Mouse (Mus musculus) layer of hippocampus, adult 9-11 months (tissue): Measurements from ENCODE around the gene Zfhx3.

ENCODE experiments used
- DNase-seq: peaks from one replicate; pipeline ENCODE4 v3.0.0; 2022

Gene Zfhx3

DNA sequence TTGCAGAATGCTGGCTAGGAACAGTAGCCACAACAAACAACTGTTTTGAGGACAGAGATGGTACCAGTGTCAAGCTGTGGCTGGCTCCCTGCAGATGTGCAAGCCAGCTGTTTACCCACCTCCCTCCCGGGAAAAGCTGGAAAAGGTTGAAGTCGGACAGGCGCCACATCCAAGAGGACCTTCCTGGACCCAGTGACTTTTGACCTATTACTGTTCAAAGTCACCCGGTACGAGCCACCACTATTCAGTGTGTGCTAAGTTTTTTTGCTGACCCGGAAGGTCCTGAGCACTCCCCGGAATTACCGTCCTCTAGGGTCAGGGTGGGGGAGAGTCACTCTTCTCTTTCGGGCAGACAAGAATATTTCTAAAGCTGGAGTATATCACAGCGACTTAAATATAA is 818.3 kb downstream of the Zfhx3 start:
- DNase-seq: no peak

DNA sequence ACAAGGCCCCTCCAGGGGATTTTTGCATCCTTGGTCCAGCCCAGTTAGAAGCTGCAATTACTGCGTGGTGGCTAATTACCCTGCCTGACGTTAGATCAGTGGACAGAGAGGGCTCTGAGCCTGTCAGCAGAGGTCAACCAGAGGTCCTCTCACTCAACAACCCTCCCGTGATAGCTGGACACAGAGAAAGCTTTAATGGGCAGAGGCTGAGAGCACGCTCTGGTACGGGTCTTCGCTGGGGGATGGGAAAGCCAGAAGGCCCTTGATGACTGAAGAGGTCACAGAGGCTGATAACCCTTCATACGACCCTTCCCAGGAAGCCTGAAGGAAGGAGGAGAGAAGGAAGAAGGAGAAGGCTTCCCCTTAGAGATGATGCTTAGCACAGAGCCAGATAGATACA is 820.1 kb downstream of the Zfhx3 start:
- no peak for DNase-seq

DNA sequence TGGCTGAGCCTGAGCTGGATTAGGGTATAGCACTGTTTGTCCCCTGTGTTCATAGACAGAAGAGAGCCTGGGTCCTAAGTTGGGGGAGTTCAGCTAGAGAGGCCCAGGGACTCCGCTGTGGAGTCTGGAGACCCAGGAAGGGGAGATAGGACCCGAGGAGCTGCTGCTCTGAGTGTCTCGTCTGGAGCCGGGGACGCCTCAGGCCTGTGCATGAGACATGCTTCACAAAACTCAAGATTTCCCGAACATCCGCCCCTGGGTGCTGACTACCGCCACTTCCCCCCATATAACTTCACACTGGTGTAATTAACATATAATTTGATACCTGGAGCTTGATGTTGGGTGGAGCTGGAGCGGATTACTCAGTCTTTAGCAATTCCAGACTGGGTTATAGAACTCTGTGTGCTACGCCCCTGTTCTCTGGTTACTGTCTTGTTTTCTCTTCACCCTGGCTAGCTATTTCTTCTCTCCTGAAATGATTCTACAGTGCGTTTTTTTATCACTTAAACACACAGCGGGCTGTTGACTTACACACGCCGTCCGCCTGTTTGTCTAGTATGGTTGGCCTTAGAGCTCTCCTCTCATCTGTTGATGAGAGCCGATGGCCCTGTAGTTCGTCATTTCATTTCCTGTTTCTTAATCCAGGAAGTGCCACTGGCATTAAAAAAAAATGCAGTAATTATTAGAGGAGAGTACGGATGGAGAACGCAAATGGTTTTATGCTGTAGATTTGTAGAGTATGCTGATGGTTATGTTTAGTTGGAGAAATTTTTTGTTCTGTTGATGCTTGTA is 822.2 kb downstream of the Zfhx3 start:
- DNase-seq: no peak

DNA sequence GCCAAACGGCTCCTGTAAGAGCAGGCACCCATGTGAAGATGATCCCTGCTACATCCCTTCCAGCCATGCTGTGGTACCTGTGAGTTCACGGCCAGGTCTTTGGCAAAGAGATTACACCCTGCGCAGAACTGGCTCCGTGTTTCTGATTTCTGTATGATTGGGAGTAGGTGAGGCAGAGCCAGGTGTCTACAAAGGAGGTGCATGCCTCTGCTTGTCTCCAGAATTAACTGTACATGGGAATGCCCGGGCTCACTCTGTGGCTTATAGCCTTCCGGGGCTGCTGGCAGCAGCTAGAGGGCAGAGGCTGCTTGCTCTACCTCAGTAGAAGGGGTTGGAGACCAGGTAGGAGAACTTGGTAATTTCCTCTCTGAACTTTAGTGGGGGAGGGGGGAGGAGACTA is 823.7 kb downstream of the Zfhx3 start:
- no peak for DNase-seq

DNA sequence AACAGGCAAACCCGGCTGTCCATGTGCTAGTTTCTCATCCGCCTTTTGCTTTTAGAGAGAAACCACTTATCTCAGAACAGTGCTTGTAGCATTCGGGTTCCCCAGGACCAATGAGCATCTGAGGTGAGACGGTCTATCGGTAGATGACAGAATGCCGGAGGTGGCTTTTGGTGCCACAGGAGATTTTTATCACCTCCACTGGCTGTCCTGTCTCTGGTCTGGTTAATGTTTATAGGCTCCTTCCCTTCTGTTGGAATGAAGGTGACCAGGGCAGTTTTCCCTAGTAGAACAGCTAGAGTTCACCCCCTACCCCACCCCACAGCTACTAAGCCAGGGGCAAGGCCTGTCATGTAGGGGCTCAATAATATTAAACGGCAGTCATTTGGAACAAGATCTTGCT is 825.6 kb downstream of the Zfhx3 start:
- no peak for DNase-seq

DNA sequence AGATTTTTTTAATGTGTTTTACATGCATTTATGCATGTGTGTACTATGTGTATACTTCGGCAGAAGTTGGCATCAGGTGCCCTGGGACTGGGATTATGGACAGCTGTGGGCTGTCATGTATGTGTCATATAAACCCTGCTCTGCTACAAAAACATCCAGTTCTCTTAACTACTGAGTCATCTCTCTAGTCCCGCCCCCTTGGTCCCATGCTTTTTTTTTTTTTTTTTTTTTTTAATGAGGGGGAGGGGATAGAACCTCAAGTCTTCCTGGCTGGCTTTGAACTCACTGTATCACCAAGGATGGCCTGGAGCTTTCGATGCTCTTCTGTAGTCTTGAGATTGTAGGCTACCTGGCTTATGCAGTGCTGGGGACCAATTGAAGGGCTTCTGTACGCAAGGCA is 827.9 kb downstream of the Zfhx3 start:
- DNase-seq: no peak

DNA sequence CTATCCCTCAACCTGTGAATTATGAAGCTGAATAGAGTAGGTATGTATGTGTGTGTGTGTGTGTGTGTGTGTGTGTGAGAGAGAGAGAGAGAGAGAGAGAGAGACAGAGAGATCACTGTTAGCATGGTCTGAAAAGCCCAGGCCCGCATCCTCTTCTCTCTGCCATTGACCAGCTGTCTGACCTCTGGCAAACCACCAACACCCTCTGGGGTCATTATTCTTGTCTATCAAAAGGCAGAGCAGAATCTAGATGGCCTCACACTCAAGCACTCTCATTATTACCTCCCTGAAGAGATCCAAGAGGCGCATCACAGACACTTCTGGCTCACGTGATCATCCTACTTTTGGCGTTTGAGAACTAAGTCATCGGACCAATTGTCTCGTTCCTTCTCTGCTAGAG is 831.0 kb downstream of the Zfhx3 start:
- no peak for DNase-seq

DNA sequence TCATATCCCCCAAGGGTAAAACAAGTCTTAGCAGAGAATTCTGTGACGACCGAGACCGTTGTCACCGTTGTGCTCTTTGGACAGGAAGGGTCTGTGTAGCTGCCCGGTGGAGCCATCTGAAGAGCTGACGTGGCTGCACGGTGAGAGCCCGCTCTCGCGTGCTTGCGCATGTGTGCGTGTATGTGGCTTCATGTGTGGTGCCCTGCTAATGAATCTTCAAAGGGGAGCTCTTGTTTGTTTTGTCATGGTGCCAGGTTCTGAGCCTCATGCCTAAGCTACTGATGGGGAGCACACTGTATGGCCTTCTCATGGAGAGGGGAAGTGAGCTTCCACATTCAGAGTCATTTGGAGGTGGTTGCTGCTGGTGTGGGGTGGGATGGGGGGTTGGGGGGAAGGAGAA is 835.6 kb downstream of the Zfhx3 start:
- DNase-seq: no peak

DNA sequence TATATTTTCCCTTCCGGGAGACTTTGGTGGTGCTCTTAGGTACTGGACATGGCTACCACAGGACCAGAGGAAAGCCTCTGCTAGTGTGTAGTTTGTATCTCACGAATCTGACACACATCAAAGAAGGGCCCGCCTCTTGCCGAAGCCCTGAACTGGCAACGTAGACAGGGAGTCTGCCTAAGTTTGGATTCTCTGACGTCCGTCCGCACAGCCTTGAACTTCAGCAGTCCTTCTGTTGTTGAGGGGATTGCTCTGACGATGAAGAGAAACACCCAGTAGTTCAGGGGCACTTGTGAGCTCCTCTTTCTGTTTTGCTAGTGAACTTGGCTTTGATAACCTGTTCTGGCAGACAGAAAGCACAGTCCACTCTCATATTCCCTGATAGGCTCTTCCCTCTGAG is 836.1 kb downstream of the Zfhx3 start:
- DNase-seq: no peak

DNA sequence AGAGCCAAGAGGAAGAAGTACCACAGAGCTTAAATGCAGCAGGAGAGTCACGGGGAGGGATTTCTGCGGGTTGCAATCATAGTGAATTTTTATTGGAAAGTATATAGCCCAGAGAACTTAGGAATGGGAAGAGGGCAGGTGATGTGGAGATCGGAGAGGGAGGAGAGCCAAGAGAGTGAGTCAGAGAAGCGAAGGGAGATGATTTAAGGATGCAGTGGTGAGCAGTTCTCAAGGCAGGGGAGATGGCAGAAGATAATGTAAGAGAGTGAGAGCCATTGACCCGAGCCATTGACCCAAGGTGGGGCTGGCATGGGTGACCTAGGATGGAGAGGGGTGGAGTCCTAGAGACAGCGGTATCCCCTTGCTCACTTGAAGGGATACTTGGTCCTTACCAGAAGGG is 838.3 kb downstream of the Zfhx3 start:
- no peak for DNase-seq

DNA sequence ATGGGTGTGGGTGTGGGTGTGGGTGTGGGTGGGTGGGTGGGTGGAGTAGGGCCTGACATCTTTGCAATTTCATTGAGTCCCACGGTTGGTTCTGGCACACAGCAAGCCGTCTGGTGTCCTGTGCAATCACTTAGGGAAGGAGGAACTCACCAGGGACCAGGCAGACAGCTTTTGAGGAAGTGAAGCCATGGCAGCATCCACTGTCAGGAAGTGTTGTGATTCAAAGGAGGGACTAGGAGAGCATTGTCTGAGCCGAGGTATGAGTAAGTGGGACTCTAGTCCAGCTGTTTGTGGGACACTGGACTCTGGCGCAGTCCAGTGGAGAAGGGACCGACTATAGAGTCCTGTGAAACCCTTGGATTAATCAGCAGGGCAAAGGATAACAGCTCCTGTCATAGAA is 838.7 kb downstream of the Zfhx3 start:
- peak; percentile 63 for DNase-seq

DNA sequence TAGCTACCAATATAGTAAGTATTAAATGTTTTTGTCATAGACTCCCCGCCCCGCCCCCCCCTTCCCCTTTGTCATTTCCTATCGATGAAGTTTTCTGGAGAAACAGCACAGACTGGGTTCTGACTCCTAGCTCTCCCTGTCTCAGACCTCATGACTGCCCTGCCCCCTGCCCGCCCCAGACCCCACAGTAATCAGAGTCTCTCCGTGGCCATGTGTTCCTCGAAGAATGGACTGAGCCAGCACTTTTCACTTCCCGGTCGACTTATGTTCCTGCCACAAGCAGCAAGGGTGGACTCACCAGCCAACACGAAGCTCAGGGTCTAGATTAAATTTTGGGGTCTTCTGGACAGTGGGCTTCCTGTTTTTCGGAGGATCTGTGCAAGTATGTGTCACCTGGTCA is 840.7 kb downstream of the Zfhx3 start:
- peak; percentile 44 for DNase-seq

DNA sequence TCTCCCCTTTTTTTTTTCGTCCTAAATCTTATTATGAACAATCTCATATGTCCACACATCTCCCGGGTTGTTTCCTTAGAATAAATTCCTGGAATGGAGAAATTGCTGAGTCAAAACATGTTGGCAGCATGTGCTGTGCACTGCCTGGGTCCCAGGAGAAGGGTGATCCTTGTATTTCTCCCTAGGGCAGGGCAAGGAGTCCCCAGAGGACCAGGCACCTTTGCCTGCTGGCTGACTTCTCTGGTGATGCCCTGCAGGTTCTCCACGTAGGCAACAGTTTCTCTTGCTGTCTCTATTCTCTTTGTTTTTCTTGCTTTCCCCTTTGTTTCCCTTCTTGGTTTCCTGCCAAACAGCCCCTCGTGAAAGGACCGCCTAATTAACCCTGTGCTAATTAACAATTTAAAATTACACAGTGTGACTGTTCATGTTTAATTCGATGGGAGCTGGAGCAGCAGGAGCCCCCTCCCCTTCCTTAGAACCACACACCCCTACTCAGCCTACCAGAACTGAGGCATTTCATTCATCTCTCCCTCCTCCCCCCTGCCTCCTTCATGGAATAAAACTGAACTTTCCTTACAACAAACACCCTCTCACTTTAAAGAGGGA is 845.8 kb downstream of the Zfhx3 start:
- no peak for DNase-seq

DNA sequence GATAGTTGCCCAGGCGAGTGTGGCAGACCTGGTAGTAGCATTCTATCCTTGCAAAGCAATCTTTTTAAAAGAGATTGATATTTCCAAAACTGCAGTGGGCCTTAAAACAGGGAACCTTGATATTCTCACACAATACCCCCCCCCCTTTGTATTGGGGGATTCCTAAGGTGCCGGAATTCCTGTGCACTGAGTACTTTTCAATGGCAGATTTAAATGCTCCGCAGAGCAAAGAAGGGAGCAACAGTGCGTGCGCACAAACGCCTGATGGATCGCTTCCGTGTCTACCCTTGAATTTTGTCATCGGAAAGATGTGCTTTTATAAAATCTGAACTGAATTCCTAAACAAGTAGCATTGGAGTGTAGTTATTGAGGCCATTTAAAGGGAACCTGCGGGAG is 846.3 kb downstream of the Zfhx3 start:
- no peak for DNase-seq

DNA sequence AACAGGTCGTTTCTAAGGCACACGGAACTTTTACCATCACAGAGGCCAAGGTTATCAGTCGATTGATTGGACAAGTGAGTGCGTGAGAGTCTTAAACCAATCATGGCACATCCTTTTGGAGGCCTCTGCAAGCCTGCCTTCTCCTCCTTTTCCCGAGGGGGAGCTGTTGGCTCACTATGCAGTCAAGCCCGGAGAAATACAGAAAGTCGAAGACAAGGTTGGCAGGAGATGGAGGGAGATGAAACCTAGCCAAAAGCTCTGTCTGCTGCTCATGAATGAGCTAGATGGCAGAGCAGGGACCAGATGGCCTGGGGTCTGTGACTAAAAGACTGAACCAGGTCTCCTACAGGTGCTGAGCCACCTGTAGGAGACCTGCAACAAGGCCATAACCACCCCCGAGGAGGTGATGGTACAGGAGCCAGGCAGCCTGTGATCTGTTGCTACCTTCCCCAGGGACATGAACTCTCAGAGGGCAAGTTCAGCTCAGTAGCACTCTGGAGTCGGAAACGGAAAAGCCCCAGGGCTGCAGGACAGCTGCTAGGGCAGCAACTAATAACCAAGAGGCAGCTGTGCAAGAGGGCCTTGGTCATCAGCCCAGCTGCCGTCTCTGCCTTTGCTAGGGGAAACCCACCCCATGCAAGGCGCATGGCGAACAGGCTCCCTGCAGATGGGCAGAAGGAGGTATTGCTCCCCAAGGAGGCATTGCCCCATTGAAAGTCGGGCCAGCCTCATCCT is 848.3 kb downstream of the Zfhx3 start:
- peak; percentile 55 for DNase-seq

DNA sequence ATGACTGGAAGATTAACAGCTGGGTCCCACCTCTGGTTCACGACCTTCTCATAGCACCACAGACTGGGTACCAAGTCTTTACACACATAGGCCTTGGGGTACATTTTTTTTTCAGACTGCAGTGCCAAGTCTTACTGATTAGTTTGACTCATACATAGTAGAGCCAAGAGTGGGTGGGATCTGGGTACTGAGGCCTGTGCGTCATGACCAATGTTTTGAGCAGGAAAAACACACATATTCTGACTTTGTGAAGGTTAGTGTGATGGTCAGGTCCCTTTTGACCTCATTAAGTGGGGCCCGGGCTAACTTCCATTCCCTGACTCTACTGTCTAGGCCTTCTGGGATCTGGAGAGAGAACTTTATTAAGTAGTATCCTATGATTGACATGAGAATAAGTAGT is 853.6 kb downstream of the Zfhx3 start:
- no peak for DNase-seq

DNA sequence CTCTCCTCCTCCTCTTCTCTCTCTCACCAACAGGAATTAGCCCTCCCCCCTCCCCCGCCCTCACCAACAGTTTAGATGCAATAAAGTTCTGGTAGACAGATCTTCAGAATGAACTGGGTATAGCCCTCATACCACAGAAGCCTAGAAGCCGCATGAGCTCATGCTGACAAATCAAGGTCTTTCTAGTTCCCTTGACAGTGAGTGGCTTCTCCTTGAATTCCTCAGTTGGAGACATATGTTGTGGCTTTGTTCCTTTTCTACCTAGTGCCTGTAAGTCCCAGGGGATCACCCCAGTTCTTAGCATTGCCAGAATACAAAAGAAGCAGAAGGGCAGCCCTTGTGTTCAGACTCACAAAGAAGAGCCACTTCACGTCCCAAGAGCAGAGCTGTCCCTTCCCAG is 854.4 kb downstream of the Zfhx3 start:
- DNase-seq: no peak

DNA sequence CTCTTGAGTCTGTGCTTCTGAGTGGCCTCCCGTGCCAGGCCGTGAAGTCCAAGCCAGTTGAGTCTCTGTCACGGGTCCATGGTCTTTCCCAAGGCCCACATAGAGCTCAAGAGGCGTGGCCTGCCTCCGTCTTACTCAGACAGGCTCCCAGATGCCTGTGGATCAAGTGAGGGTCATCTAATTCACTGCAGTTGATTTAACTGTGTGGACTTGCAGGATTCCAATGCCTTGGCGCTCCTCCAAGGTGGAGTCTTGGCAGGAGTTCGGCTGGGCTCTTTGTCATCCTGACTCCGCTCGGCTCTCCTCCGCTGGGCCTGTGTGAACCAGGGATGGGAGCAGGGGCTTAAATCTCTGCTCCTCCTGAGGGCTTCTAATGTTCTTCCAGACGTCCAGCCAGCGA is 855.6 kb downstream of the Zfhx3 start:
- DNase-seq: peak; percentile 8

DNA sequence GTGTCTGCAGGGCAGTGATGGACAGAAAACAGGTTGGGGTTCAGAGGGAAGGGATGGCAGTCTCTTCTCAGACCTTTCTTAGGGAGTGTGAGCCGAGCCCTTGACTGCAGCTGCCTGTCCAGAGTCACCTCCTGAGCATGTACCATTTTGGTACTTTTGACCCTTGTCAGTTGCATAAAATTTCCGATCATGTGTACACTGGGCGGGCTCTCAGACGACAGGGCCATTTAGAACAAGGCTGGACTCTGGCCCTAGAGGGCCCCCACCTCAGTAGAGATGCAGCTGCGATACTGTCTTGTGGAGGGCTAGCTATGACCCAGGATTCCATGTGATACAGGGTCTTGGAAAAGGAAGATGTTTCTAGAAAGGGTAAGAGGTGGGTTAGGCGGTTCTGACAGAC is 856.8 kb downstream of the Zfhx3 start:
- DNase-seq: no peak

DNA sequence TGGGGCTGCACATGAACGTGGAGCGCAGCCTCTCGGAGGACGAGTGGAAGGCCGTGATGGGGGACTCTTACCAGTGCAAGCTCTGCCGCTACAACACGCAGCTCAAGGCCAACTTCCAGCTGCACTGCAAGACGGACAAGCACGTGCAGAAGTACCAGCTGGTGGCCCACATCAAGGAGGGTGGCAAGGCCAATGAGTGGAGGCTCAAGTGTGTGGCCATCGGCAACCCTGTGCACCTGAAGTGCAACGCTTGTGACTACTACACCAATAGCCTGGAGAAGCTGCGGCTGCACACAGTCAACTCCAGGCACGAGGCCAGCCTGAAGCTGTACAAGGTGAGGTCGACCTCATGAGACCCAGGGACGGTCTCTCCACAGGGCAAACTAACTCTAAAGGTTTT is 857.9 kb downstream of the Zfhx3 start:
- no peak for DNase-seq

DNA sequence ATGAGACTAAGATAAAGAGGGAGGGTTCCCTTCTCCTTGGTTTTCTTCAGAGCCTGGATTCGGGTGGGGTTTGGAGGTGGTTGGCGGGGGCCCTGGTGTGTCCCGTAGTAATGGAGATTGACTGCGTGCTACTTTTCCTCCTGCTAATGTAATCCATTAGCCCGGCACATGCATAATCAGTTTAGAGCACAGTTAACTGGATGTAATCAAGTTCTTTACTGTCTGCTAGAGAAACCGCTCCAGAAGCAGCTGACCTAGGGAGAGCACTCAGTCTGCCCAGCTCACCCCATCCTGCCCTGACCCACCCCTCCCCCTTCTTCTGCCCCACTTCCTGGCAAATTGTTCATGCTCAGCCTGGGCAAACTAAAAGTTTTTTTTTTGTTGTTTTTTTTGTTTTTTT is 860.6 kb downstream of the Zfhx3 start:
- no peak for DNase-seq

DNA sequence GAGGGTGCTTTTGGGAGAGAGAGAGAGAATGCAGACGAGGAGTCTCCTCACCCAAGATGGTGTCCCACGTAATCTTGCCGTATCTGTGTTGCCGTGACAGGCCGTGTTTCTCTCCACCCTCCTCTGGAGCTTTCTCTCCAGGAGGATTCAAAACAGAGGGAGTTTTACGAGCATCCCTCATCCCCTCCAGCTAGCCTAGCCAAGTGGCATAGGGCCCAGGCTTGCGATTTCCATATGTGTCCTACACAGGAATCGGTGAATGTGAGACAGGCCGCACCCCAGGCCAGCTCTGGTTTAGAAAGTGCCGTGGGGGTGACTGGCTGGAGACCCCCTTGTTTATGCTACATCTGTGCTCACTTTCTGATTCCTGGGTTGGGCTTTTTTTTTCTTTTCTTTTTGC is 869.2 kb downstream of the Zfhx3 start:
- DNase-seq: no peak

DNA sequence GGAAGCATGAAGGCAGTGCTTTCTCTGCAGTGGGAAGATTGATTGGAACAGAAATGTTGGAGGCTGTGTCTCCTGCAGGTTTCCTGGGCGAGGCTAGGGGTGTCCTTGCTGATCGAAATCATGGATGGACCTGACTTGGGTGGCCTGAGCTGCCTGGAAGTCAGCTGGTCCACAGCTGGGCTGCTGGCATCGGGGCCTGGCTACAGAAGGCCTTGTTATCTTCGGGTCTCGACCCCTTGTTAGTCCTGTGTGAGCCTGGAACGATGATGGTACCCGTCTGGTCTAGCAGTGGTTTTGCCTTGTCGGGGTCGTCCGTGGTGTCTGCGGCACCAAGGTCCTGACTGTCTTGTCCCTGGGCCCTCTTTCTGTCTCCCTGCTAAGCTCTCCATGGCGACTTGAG is 870.9 kb downstream of the Zfhx3 start:
- no peak for DNase-seq

DNA sequence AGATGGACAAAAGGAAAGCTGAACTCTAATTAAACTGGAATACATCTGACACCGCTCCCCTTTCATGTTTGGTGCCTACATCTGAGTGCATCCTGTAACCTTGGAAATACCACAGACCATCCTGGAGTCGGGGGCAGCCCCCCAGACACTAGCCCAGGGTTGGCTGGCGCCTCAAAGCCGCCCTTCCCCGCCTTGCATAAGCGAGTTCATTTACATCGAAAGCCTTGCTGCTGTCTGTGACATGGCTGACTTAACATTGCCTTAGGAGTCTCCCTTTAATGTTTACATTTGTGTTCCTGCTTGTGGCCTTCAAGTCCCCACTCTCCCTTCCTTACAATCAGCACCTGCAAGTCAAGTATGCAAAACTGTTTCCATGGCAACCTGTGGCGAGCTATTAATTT is 876.8 kb downstream of the Zfhx3 start:
- no peak for DNase-seq
